Mouse (Mus musculus) cerebellum, adult 8-10 months (tissue): Measurements from ENCODE around the gene Cp.
"Not testable (repeated sequence)": the region's sequence is repeated elsewhere in the genome, so short reads cannot be mapped to it uniquely, and the experiment has no call there.

Source experiments
- DNase-seq: peaks from one replicate; pipeline ENCODE4 v3.0.0; 2022

The Cp gene

GRCm38 (mm10) chr3:20007759-20008158 lies 50.9 kb downstream of the Cp start:
- no peak for DNase-seq

- no peak for DNase-seq
Observed at GRCm38 (mm10) chr3:20010464-20010863, 53.6 kb downstream of the Cp start.

GRCm38 (mm10) chr3:20010905-20011304 lies 54.1 kb downstream of the Cp start:
- not testable (repeated sequence) for DNase-seq

GRCm38 (mm10) chr3:20014454-20014853 lies 57.6 kb downstream of the Cp start:
- DNase-seq: no peak

- DNase-seq: no peak
Observed at GRCm38 (mm10) chr3:20018076-20018475, 61.2 kb downstream of the Cp start.

GRCm38 (mm10) chr3:20023832-20024231 lies 67.0 kb downstream of the Cp start:
- no peak for DNase-seq

- no peak for DNase-seq
Observed at GRCm38 (mm10) chr3:20026481-20026880, 69.6 kb downstream of the Cp start.

GRCm38 (mm10) chr3:20026996-20027689 lies 70.3 kb downstream of the Cp start:
- no peak for DNase-seq

GRCm38 (mm10) chr3:20027788-20028187 lies 70.9 kb downstream of the Cp start:
- no peak for DNase-seq

GRCm38 (mm10) chr3:20028640-20029039 lies 71.8 kb downstream of the Cp start:
- DNase-seq: no peak

- DNase-seq: no peak
Observed at GRCm38 (mm10) chr3:20030807-20031206, 74.0 kb downstream of the Cp start.

- DNase-seq: no peak
Observed at GRCm38 (mm10) chr3:20033761-20034718, 77.2 kb downstream of the Cp start.

GRCm38 (mm10) chr3:20034719-20035404 lies 78.0 kb downstream of the Cp start, which contains the start of gene Hps3:
TSS of gene Hps3 (minus strand) at chr3:20035315.
- DNase-seq: peak; percentile 84

GRCm38 (mm10) chr3:20036069-20036468 lies 79.2 kb downstream of the Cp start:
- DNase-seq: no peak

GRCm38 (mm10) chr3:20041461-20041860 lies 84.6 kb downstream of the Cp start:
- not testable (repeated sequence) for DNase-seq

- not testable (repeated sequence) for DNase-seq
Observed at GRCm38 (mm10) chr3:20044736-20045135, 87.9 kb downstream of the Cp start.

- peak; percentile 95 for DNase-seq
Observed at GRCm38 (mm10) chr3:20057306-20058196, 100.7 kb downstream of the Cp start, which contains the start of gene Hltf. TSS of gene Hltf (plus strand) at chr3:20057811.

GRCm38 (mm10) chr3:20058197-20058541 lies 101.3 kb downstream of the Cp start:
- DNase-seq: no peak
